Mouse (Mus musculus) kidney, embryonic 16.5 days (tissue): ENCODE measurements around the gene Tspan9. TPM values are rescaled to one million over a fixed set of nuclear protein-coding genes. Genes with fewer than 3 reads are reported as not detected.

Experiments
- ATAC-seq: fragments of 200-750 bp; cut with Nextera tagmentation; 2 replicates; pipeline ENCODE4 v1.8.0; 2017; ENCODE audit warnings: moderate TSS enrichment; ENCODE audit not compliant: low FRiP score, low TSS enrichment
- H3K27ac ChIP-seq: fragments of 300-500 bp; sonication (generic); 2 replicates; pipeline ENCODE4 v1.5.1; 2014; ENCODE audit warnings: low read length
- H3K27me3 ChIP-seq: fragments of 300-500 bp; sonication (generic); 2 replicates; pipeline ENCODE4 v1.6.1; 2014; ENCODE audit warnings: low read length, control low read depth, mixed read lengths; ENCODE audit not compliant: insufficient read depth
- H3K36me3 ChIP-seq: fragments of 300-500 bp; sonication (generic); 2 replicates; pipeline ENCODE4 v1.6.1; 2014; ENCODE audit warnings: low read length, control low read depth, mixed read lengths; ENCODE audit not compliant: insufficient read depth
- H3K4me1 ChIP-seq: fragments of 300-500 bp; sonication (generic); 2 replicates; pipeline ENCODE4 v1.6.1; 2014; ENCODE audit warnings: low read length, control low read depth, mixed read lengths; ENCODE audit not compliant: insufficient read depth
- H3K4me2 ChIP-seq: fragments of 300-500 bp; sonication (generic); replicated peaks from 2 replicates; pipeline ENCODE4 v1.6.1; 2014; ENCODE audit warnings: low read depth, low read length
- H3K4me3 ChIP-seq: fragments of 300-500 bp; sonication (generic); 2 replicates; pipeline ENCODE4 v1.5.1; 2014; ENCODE audit warnings: mild to moderate bottlenecking, low read length
- H3K9ac ChIP-seq: fragments of 300-500 bp; sonication (generic); replicated peaks from 2 replicates; pipeline ENCODE4 v1.6.1; 2014; ENCODE audit warnings: low read length
- H3K9me3 ChIP-seq: fragments of 300-500 bp; sonication (generic); 2 replicates; pipeline ENCODE4 v1.6.1; 2016; ENCODE audit warnings: low read length, control low read depth
- WGBS: fragments of 180-500 bp; shearing (Covaris S2); extraction: QIAGEN DNeasy Blood & Tissue Kit; methylation state at CpG from one replicate; pipeline ENCODE4 v1.1.7; 2014; 5-methylcytosine and 5-hydroxymethylcytosine counted together
- polyA plus RNA-seq: library from polyadenylated mRNA; unstranded; fragments of >200 nt; fragmentation: Nextera tagmentation; extraction: Ambion mirVana; gene quantifications from 2 replicates; pipeline ENCODE4 v1.2.1, GENCODE M21; 2015

The Tspan9 gene
- polyA plus RNA-seq, 1 experiment from 2014 or later, result 147 TPM

DNA sequence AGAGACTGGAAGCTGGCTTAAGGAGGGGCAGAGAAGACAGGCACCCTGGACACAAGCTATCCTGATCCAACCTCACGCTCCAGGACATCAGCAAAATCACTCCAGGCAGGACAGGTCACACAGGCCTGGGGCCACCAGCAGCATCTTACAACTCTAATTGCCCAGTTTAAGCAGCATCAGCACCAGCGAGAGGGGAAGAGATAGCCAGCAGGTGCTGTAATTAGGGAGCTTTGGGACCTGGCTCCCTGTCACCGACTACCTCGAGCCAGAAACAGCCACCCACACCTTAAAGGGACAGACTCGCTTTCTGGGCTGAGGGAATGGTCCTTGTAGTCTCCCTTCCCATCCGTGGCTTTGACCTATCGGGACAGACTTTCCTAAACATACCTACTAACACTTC lies 95.7 kb downstream of the Tspan9 start:
- no peak overlapping the region for H3K4me2 ChIP-seq
- no peaks in the 10 kb centered on the region for H3K27me3 ChIP-seq
- no peak overlapping the region for H3K4me3 ChIP-seq
- no peak for ATAC-seq
- no peaks in the 10 kb centered on the region for H3K9me3 ChIP-seq
- no peaks in the 10 kb centered on the region for H3K36me3 ChIP-seq
- H3K27ac ChIP-seq, result no peak overlapping the region
- H3K4me1 ChIP-seq, result peaks cover 28% of the 10 kb centered on the region
- 64% methylated on average over 7 of the region's 7 CpGs for WGBS
- no peak overlapping the region for H3K9ac ChIP-seq

DNA sequence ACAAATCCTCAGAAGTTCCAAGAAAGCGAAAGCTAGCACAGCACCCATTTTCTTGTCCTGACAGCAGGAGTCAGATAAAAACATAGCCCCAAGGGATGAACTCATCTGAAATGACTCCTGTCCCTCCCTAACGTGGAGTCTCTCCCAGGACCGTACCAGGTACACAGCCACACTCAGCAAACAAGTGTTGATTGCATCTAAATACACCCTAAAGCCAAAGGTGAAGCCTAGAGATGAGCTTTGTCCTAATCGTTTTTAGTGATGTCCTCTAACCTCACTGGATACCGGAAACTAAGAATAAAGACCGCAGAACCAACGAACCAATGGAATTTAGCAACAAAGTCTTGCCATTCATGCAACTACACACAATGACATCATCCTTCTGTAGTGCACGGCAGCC lies 96.2 kb downstream of the Tspan9 start:
- Histone ChIP-seq H3K4me3 (no peak overlapping the region), H3K27me3 (no peaks in the 10 kb centered on the region), H3K9me3 (no peaks in the 10 kb centered on the region), H3K4me1 (peaks cover 32% of the 10 kb centered on the region), H3K27ac (no peak overlapping the region), H3K4me2 (no peak overlapping the region), H3K9ac (no peak overlapping the region), H3K36me3 (no peaks in the 10 kb centered on the region)
- 81% methylated on average over 8 of the region's 8 CpGs for WGBS
- ATAC-seq, result no peak

DNA sequence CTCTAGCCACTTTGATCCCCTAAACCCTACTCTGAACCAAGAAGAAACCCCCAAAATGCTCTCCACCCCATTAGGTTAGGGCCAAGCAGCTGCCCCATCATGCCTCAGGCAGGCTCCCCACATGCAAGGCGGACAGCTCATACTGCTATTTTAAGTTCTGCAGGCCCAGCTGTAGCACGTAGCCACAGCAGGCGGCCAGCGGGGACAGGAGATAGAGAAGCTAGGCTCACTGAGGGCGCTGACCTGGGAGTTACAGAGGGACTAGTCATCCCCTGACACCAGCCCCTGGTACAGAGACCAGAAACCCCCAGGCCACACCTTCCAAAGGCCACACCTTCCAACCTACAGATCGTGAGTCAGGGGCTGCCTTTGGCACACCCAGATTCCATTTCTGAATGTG lies 96.6 kb downstream of the Tspan9 start:
- H3K4me2 ChIP-seq, result no peak overlapping the region
- no peaks in the 10 kb centered on the region for H3K36me3 ChIP-seq
- H3K4me1 ChIP-seq, result peaks cover 36% of the 10 kb centered on the region
- no peak for ATAC-seq
- H3K27ac ChIP-seq, result no peak overlapping the region
- no peaks in the 10 kb centered on the region for H3K9me3 ChIP-seq
- no peak overlapping the region for H3K9ac ChIP-seq
- no peak overlapping the region for H3K4me3 ChIP-seq
- 75% methylated on average over 6 of the region's 6 CpGs for WGBS
- no peaks in the 10 kb centered on the region for H3K27me3 ChIP-seq

DNA sequence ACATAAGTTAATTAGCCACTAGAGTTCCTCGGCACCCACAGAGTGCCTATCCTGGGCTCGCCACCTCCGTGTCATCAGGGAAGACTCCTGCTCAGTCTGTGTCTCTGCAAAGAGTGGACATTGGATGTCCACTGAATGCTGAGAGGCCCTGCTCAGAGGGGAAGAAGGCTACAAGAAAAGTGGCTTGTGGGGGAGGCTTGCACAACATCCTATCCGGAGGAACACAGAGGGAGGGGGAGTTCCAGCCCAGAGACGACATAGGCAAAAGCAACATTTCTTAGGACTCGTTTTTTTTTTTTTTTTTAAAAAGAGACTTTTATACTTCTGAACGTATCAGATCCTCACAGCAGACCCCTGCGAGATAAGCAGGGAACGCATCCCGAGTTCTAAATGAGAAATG lies 98.7 kb downstream of the Tspan9 start:
- Histone ChIP-seq H3K9me3 (no peaks in the 10 kb centered on the region), H3K4me3 (no peak overlapping the region), H3K4me2 (no peak overlapping the region), H3K27ac (no peak overlapping the region), H3K4me1 (peaks cover 40% of the 10 kb centered on the region), H3K36me3 (no peaks in the 10 kb centered on the region), H3K27me3 (no peaks in the 10 kb centered on the region), H3K9ac (no peak overlapping the region)
- 37% methylated on average over 10 of the region's 10 CpGs for WGBS
- no peak for ATAC-seq

DNA sequence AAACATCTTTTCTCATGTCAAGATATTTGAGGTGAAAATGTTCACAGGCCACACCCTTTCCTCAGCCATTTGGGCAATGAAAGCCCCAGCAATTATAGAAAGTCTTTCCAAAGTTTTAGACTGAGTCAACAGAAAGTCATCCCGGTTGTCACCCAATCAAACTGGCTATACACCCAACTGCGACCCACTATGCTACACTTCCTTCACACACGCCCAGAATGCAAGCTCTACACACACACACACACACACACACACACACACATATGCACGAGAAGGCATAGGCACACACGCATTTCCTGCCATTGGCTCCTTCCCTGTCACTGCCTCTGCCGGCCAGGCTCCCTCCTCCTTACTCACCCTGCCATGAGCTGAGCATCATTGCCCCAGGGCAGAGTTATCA lies 99.9 kb downstream of the Tspan9 start:
- 78% methylated on average over 6 of the region's 6 CpGs for WGBS
- Histone ChIP-seq H3K9me3 (no peaks in the 10 kb centered on the region), H3K27me3 (no peaks in the 10 kb centered on the region), H3K9ac (no peak overlapping the region), H3K4me2 (no peak overlapping the region), H3K4me3 (no peak overlapping the region), H3K36me3 (no peaks in the 10 kb centered on the region), H3K27ac (no peak overlapping the region), H3K4me1 (peaks cover 41% of the 10 kb centered on the region)
- ATAC-seq, result no peak

DNA sequence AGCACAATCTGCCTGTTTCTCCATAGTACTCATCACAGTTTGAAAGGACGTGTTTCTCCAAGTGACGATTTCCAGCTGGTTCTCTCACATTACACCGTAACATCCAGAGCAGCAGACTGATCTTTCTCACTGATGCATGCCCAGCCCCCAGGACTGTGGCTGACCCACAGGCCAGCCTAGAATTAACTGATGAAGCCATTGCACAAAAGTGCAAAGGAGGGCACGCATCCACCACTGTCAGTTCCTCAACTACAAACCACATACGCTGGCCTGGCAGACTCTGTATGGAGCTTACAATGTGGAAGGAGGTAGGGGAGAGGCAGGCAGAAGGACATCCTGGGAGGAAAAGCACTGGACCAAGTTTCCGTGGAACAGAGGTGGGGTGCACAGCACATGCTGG lies 101.6 kb downstream of the Tspan9 start:
- Histone ChIP-seq H3K4me1 (peaks cover 44% of the 10 kb centered on the region), H3K9me3 (no peaks in the 10 kb centered on the region), H3K27ac (no peak overlapping the region), H3K36me3 (no peaks in the 10 kb centered on the region), H3K9ac (no peak overlapping the region), H3K4me3 (no peak overlapping the region), H3K4me2 (no peak overlapping the region), H3K27me3 (no peaks in the 10 kb centered on the region)
- ATAC-seq, result no peak
- WGBS, result 26% methylated on average over 6 of the region's 6 CpGs

DNA sequence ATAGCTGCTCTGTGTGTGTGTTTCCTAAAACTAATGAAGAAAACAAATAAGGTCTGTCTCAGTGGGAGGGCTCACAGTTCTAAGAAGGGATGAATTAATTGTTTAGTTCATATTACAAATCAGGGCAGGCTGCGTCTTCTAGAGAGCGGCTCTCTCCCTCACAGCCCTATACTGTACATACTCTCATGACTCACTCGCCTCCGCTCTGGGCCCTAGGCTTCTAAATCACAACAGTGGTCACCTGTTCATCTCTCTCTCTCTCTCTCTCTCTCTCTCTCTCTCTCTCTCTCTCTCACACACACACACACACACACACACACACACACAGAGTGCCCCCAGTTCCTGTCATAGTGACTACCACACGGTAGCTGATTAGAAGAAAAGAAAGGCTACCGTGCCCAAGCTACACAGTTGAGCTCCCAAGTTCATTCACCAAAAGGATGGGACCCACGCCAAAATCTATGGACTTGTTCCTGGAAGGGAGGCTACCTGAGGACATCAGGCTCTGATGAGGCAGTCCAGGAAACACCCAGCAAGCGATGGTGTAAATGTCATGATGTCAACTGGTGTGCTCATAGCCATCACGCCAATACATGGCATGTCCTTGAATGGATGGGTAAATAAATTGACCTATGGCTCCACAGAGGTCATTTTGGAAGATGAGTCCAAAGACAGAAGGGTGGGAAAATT lies 104.2 kb downstream of the Tspan9 start:
- Histone ChIP-seq H3K9ac (no peak overlapping the region), H3K4me1 (peaks cover 46% of the 10 kb centered on the region), H3K4me2 (no peak overlapping the region), H3K4me3 (no peak overlapping the region), H3K9me3 (no peaks in the 10 kb centered on the region), H3K27me3 (no peaks in the 10 kb centered on the region), H3K36me3 (no peaks in the 10 kb centered on the region), H3K27ac (no peak overlapping the region)
- WGBS, result 80% methylated on average over 9 of the region's 9 CpGs
- ATAC-seq, result no peak

DNA sequence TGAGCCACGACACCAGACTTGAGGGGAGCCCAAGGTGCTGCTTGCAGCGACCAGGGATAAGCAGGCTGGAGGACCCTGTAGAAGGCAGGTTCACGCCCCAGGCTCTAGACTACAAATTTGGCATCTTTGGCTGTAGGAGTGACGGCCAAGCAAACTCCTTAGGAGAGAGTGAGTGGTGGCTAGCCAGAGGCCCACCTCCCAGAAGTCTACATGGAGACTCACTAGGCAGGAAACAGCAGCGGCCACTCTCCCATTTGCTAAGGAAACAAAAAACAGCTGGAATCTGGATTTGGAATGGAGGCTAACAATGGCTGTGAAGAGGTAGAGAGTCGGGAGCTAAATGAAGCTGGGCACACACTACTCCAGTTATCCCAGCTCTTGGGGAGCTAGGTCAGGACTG lies 104.8 kb downstream of the Tspan9 start:
- 57% methylated on average over 6 of the region's 6 CpGs for WGBS
- H3K27me3 ChIP-seq, result peaks cover 1% of the 10 kb centered on the region; the same call in 1 of the 2 replicates
- ATAC-seq, result no peak
- no peak overlapping the region for H3K9ac ChIP-seq
- no peak overlapping the region for H3K27ac ChIP-seq
- H3K4me1 ChIP-seq, result peaks cover 46% of the 10 kb centered on the region
- H3K4me3 ChIP-seq, result no peak overlapping the region
- H3K36me3 ChIP-seq, result no peaks in the 10 kb centered on the region
- no peak overlapping the region for H3K4me2 ChIP-seq
- H3K9me3 ChIP-seq, result no peaks in the 10 kb centered on the region

DNA sequence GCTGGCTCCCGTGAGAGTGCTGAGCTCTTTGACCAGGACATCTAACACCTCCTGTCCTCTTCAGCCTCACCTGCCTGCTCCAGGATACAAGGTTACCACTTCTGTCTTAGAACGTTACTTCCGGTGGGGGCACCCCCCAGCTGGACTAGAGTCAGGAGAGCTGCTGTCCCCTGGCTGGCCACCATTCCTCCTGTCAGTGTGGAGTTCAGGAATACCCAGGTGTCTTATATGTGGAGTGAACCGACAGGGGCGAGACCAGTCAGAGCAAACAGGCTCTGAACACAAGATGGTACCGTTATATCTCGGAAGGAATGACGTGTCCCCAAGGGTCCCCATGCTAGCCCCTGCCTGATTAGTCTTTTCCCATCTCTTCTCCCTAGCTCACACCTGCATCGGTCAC lies 106.8 kb downstream of the Tspan9 start:
- peaks cover 8% of the 10 kb centered on the region; the same call in 1 of the 2 replicates for H3K27me3 ChIP-seq
- H3K9me3 ChIP-seq, result no peaks in the 10 kb centered on the region
- WGBS, result 71% methylated on average over 9 of the region's 9 CpGs
- no peak overlapping the region for H3K9ac ChIP-seq
- H3K4me1 ChIP-seq, result peaks cover 41% of the 10 kb centered on the region
- ATAC-seq, result no peak
- H3K27ac ChIP-seq, result no peak overlapping the region
- no peak overlapping the region for H3K4me3 ChIP-seq
- no peak overlapping the region for H3K4me2 ChIP-seq
- H3K36me3 ChIP-seq, result no peaks in the 10 kb centered on the region

DNA sequence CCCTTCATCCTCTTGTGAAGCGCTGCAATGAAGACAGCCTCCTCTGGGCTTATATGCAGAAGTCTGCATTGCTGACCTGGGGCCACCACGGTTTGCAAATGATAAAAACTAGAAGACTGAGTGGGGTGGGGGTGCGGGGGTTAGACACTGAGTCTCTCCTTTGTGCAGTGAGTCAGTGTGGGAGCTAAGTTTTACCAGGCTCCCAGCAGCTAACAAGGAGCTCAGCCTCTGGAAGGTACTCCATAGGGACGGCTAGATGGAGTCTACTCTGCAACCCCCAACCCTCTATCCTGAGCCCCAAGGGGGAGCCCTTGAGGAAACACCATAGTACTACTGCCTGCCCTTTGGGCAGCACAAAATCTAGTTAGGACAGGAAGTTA lies 107.5 kb downstream of the Tspan9 start:
- peak overlapping the region; percentile 18; the same call in 1 of the 2 replicates for H3K9ac ChIP-seq
- H3K4me3 ChIP-seq, result peak overlapping the region; percentile 46
- H3K36me3 ChIP-seq, result no peaks in the 10 kb centered on the region
- H3K9me3 ChIP-seq, result no peaks in the 10 kb centered on the region
- 5% methylated on average over 4 of the region's 4 CpGs for WGBS
- peak overlapping the region; percentile 71 for H3K4me2 ChIP-seq
- peak; percentile 3; the same call in 1 of the 2 replicates for ATAC-seq
- no peak overlapping the region for H3K27ac ChIP-seq
- peaks cover 39% of the 10 kb centered on the region for H3K4me1 ChIP-seq
- H3K27me3 ChIP-seq, result peaks cover 8% of the 10 kb centered on the region; the same call in 1 of the 2 replicates
